Mouse (Mus musculus): ENCODE measurements around the gene Rabep2.
A peak's percentile ranks its signal among the peaks of the same experiment; 100 is the strongest.
"Not testable (repeated sequence)": the region's sequence is repeated elsewhere in the genome, so short reads cannot be mapped to it uniquely, and the experiment has no call there.

The Rabep2 gene

DNA sequence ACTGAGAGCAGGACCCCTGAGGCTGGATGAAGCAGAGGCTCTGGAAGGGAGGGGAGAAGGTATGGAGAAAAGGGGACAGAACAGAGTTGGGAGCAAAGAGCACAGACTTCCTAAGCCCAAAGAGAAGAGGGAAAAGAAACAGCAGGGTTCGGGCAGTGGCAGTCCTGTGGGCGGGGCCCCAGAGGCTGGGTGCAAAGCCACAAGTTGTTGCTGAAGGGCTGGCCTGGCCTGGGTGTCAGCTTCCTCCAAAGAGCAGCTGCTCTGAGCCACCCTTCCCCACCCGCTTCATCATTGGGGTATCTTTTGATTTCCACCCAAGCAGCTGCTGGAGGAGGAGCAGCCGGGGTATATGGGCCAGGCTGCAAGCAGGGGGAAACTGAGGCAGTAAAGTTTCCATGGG lies 35.6 kb downstream of the Rabep2 start:
- DNase-seq (ENCODE audit: low spot score), result no peak

GRCm38 (mm10) chr7:126464836-126465235 lies 36.3 kb downstream of the Rabep2 start:
- no peak for DNase-seq (ENCODE audit: low spot score)

- DNase-seq (ENCODE audit: low spot score), result no peak
Measured at GRCm38 (mm10) chr7:126465246-126466030, 36.9 kb downstream of the Rabep2 start.

DNA sequence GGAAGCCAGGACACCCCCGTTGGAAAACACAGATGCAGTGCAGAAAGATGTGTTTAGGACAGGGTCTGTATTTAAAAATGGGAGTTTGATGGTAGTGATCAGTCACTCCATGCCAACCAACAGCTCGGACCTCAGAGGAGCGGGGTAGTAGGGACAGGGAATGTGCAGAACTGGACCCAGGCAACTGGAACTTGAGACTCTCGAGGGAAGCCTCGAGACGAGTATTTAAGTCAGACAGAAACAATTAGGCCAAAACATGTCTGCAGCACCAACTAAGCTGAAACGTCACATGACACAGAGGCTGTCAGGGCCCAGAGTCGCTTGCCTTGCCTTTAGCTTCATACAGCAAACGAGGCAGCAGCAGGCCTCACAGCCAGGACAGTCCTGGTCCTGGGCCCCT lies 37.6 kb downstream of the Rabep2 start:
- no peak for DNase-seq (ENCODE audit: low spot score)

DNA sequence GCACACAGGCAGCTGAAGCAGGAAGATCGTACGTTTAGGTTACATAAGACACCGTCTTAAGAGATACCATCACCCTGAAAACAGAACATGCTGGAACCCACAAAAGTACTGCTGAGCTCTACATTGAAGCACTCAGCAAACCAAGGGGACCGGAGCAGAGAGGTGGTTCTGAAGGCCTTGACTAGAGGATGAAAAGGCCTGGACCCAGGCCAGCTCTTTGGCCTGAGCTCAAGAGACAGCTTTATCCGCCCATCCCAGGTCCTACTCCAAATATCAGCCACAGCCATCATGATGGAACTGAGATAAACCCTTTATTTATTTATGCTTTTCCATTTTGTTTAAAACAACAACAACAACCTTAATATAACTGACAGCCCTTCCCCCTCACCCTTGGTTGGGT lies 38.1 kb downstream of the Rabep2 start:
- DNase-seq (ENCODE audit: low spot score), result no peak

- no peak for DNase-seq (ENCODE audit: low spot score)
Measured at GRCm38 (mm10) chr7:126467271-126467670, 38.7 kb downstream of the Rabep2 start.

DNA sequence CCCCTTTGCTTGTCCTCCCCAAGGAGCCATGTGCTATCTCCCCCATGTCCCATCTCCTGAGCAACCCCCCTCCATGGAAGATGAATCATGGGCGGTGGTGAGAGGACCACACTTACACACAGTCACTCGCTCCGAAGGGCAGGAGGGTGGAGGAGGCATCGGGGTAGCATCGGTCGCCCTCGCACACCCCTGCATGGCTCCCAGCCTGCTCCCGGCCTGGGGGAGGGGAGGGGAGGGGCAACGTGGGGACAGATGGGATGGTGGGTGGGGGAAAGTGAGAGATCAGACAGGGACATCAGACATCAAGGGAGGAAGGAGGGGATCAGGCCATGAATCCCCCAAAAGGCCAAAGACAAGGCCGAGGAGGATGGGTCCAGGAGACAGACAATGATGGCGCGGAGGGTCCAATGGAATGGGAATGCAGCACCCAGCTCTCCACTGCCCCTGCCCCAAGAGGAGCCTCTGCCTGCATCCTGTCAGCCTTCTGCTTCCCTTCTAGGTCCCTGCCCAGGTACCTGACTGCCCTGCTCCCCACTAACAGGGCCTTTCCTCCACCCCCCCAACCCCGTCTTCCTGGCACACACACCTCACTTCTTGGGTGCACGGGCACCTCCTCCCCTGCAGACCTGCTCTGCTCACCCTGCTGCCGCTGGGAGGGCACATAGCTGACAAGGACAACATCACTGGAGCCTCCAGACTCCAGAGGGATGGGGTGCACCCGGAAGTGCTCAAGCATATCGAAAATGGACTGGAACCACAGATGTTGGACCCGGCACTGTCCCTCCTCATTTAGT lies 39.5 kb downstream of the Rabep2 start:
- DNase-seq (ENCODE audit: low spot score), result no peak

DNA sequence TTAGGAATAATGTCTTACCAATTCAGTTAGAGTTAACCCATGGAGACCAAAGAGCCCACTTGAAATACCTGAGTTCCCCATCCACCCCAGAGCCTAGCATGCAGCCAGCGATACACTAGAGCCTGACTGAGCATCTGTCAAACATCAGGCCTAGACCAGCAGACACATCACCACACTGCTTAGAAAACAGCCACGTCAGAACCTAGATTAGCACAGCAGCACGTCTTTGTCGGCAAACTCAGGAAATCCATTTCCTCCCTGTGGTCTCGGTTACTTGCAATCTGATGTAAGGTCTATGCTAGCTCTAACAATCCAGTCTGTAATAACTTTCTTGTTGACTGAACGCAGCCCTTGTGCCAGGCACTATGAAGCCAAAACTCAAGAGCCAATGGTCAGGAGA lies 41.5 kb downstream of the Rabep2 start:
- no peak for DNase-seq (ENCODE audit: low spot score)

GRCm38 (mm10) chr7:126471361-126471760 lies 42.8 kb downstream of the Rabep2 start:
- no peak for DNase-seq (ENCODE audit: low spot score)

DNA sequence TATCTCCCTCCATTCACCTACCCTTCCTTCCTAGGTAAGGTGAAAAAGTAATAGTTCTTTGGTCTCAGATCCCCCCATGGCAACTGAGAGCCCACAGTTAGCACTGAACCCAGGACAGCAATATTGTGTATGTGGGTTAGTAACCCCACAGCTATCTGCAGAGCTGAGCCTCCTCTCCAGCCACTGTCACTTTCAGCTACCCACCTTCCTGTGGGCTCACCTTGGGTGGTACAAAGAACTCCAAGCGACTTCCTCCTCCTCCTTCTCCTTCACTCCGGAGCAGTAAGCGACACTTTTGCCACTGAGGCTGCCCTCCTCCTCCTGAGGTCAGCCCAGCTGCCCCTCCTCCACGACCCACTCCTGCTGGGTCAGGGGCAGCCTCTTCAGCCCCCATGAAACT lies 43.3 kb downstream of the Rabep2 start:
- DNase-seq (ENCODE audit: low spot score), result no peak

- DNase-seq (ENCODE audit: low spot score), result no peak
Measured at GRCm38 (mm10) chr7:126472306-126472705, 43.7 kb downstream of the Rabep2 start.

GRCm38 (mm10) chr7:126472713-126473112 lies 44.2 kb downstream of the Rabep2 start:
- DNase-seq (ENCODE audit: low spot score), result no peak

DNA sequence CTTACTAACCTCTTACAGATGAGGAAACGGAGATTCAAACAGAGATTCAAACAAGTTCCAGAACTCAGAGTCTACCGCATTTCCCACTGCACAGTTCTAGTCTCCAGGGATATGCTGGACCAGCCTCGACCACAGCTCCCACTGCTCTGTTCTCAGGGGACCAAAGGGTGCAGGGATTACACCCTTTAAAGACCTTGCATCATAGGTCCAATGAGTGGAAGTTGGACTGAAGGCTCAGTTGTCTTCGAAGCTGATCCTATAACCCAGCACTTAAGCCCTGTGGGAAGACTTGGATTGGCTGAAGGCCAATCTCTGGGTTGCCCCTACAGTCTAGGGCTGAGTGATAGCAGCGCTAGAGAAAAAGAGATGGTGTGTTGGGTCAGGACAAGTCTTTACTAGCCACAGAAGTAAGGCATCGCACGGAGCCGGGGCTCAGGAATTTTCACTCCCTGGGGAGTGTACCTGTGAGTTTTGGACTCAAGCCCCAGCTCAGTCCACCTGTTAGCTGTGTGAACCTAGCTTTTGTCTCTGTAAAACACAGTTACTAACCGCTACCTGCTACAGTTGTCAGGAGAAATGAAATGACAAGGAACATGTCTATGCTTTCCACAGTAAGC lies 45.0 kb downstream of the Rabep2 start:
- no peak for DNase-seq (ENCODE audit: low spot score)

- no peak for DNase-seq (ENCODE audit: low spot score)
Measured at GRCm38 (mm10) chr7:126474486-126474955, 46.0 kb downstream of the Rabep2 start.

GRCm38 (mm10) chr7:126474993-126475581 lies 46.5 kb downstream of the Rabep2 start, which contains the start of gene Sh2b1:
Gene Sh2b1 (minus strand): TSS chr7:126475424.
- peak; percentile 92 for DNase-seq (ENCODE audit: low spot score)

GRCm38 (mm10) chr7:126481699-126482098 lies 53.1 kb downstream of the Rabep2 start:
- DNase-seq (ENCODE audit: low spot score), result no peak

GRCm38 (mm10) chr7:126482392-126482871 lies 53.9 kb downstream of the Rabep2 start:
- DNase-seq (ENCODE audit: low spot score), result peak; percentile 93

- peak; percentile 96 for DNase-seq (ENCODE audit: low spot score)
Measured at GRCm38 (mm10) chr7:126487052-126487483, 58.5 kb downstream of the Rabep2 start, which contains the start of gene Tufm. Gene Tufm (plus strand): TSS chr7:126487361.

- not testable (repeated sequence) for DNase-seq (ENCODE audit: low spot score)
Measured at GRCm38 (mm10) chr7:126487617-126488385, 59.2 kb downstream of the Rabep2 start.

DNA sequence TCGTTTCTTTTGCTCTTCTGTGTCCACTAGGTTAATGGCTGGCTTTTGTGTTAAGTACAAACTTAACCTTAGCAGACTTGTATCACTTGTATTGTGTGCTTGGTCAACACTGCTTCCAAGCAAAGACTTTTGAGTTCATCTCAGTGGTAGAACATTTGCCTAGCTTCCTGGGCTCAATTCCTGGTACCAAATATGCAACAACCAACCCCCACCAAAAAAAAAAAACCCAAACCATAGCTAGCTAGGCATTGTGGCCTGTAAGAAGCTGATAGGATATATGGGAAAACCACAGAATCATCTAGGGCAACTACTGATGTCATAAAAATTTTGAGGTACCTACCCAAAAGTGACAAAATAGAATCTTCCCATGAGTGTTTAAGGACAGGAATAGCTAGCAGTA lies 62.4 kb downstream of the Rabep2 start:
- DNase-seq (ENCODE audit: low spot score), result no peak

DNA sequence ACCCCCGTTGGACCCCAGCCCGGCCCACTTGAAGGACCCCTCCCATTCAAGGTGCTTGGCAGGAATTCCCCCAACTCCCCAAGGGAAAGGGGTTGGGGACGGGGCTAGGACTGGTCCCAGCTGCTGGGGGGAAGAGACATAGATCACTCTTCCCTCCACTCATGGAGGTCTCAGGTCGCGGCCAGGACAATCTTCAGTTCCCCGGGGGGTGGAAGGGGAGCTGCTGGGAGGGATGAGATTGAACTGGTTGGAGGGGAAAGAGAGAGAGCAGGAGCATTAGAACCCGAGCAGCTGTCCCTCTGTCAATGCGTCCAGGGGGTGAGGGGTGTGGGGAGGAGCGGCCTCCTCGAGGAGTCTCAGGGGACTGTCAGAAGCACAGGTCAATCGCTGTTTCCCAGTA lies 63.4 kb downstream of the Rabep2 start:
- no peak for DNase-seq (ENCODE audit: low spot score)

Measured in yolk sac, embryonic 10.5 days (tissue).